Mouse (Mus musculus) activated CD4-positive, CD25-positive, alpha-beta regulatory T cell (primary cell): Measurements from ENCODE around the gene Ccr1l1. TPM values are rescaled to one million over a fixed set of nuclear protein-coding genes. Genes with fewer than 3 reads are reported as not detected.

Experiments
- polyA plus RNA-seq, 2 experiments: library from polyadenylated mRNA; unstranded; fragments of 100-300 nt; shearing (Covaris generic); gene quantifications; one replicate each; pipeline ENCODE4 v1.2.1; 2017

Gene Ccr1l1
- polyA plus RNA-seq: not detected

GRCm38 (mm10) chr9:123978308-123978707 lies at the start of gene Ccr1l1:
TSS of gene Ccr1l1 (minus strand) at chr9:123978408.

GRCm38 (mm10) chr9:124021672-124022071 lies 43.5 kb upstream of the Ccr1l1 start, which contains the start of gene Ccr3:
TSS of gene Ccr3 (plus strand) at chr9:124021972.

GRCm38 (mm10) chr9:123968290-123968912 lies 9.8 kb downstream of the Ccr1l1 start, which contains the start of gene Ccr1:
TSS of gene Ccr1 (minus strand) at chr9:123968692.

Other genes with a start within 250 kb of the Ccr1l1 start
- gene Cxcr6, start 171.9 kb downstream of the Ccr1l1 start, polyA plus RNA-seq: 100 to 1,000 TPM in 1 of 2 experiments, 10 to 100 TPM in 1; 36.5 to 171 TPM
- gene Fyco1, start 126.5 kb downstream of the Ccr1l1 start, polyA plus RNA-seq: 10 to 100 TPM; 30.0 to 33.9 TPM
- gene Xcr1, start 116.4 kb downstream of the Ccr1l1 start, polyA plus RNA-seq: under 1 TPM; 0.67 to 0.80 TPM
- 1 to 10 TPM; 1.5 to 4.0 TPM for gene Ccr1, start 9.7 kb downstream of the Ccr1l1 start, polyA plus RNA-seq
- 10 to 100 TPM in 1 of 2 experiments, under 1 TPM in 1; 0.58 to 20.2 TPM for gene Ccr3, start 43.6 kb upstream of the Ccr1l1 start, polyA plus RNA-seq
- gene Ccr2, start 123.5 kb upstream of the Ccr1l1 start, polyA plus RNA-seq: 100 to 1,000 TPM in 1 of 2 experiments, 10 to 100 TPM in 1; 47.1 to 251 TPM
- gene Ccr5, start 143.1 kb upstream of the Ccr1l1 start, polyA plus RNA-seq: 10 to 100 TPM; 24.8 to 58.5 TPM